Mouse (Mus musculus): ENCODE measurements around the gene Midn. TPM values are rescaled to one million over a fixed set of nuclear protein-coding genes. Genes with fewer than 3 reads are reported as not detected.

The Midn gene
- polyA plus RNA-seq, 1 experiment from 2014 or later: 28.9 TPM

DNA sequence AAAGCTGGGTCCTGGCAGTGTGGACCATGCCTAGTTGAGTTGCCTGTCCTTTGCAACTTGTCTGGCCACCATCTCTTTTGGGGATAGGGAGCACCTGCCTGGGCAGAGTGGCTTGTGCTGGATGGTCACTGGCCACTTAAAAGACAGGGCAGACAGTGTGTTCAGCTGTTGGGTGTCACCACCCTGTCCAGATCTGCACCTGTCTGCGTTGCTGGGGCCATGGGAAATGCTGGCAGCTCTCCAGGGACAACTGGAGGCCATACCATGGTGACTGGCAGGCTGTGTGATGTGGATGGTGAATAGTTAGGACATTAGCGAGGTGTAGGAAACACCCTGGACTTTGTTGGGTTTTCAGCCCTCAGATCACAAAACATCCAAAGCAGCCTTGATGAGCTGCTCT is 27.9 kb upstream of the Midn start:
- Histone ChIP-seq H3K36me3 (ENCODE audit: control insufficient read depth, insufficient read depth, low read length) (peaks cover 37% of the 10 kb centered on the region), H3K4me3 (ENCODE audit: low read depth, low read length) (no peak overlapping the region), H3K9ac (ENCODE audit: low read length) (no peak overlapping the region), H3K9me3 (ENCODE audit: control insufficient read depth, low read length) (no peaks in the 10 kb centered on the region), H3K4me1 (replicated peaks; ENCODE audit: control insufficient read depth, insufficient read depth, low read length) (peaks cover 21% of the 10 kb centered on the region), H3K4me2 (ENCODE audit: low read length) (no peak overlapping the region), H3K27me3 (replicated peaks; ENCODE audit: control insufficient read depth, insufficient read depth, low read length) (no peaks in the 10 kb centered on the region), H3K27ac (ENCODE audit: low read depth) (no peak overlapping the region)
- ATAC-seq (replicated peaks; ENCODE audit: low FRiP score, low TSS enrichment, low read depth) (no peak), DNase-seq (ENCODE audit: low spot score) (no peak)
- 84% methylated on average over 2 of the region's 2 CpGs for WGBS

DNA sequence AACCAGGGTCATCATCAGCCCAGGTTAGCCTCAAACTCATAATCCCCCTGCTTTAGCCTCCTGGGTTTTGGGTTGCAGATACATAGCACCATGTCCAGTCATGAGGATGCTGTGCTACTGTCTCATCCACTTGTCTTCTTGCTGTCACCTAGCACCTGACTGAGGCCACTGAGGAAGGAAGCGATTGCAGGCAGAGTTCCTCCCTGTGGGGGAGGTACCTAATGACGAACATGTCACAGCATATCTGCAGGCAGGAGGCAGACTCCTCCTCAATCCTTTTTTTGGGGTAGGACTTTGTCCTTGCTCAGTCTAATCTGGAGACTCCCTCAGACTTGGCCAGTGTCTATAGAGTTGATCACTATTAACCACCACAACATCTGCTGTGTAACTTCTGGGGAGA is 26.4 kb upstream of the Midn start:
- Histone ChIP-seq H3K9ac (ENCODE audit: low read length) (no peak overlapping the region), H3K4me1 (replicated peaks; ENCODE audit: control insufficient read depth, insufficient read depth, low read length) (peaks cover 21% of the 10 kb centered on the region), H3K4me3 (ENCODE audit: low read depth, low read length) (no peak overlapping the region), H3K27ac (ENCODE audit: low read depth) (no peak overlapping the region), H3K9me3 (ENCODE audit: control insufficient read depth, low read length) (no peaks in the 10 kb centered on the region), H3K4me2 (ENCODE audit: low read length) (no peak overlapping the region), H3K27me3 (replicated peaks; ENCODE audit: control insufficient read depth, insufficient read depth, low read length) (no peaks in the 10 kb centered on the region), H3K36me3 (ENCODE audit: control insufficient read depth, insufficient read depth, low read length) (peaks cover 52% of the 10 kb centered on the region)
- DNase-seq (ENCODE audit: low spot score) (no peak), ATAC-seq (replicated peaks; ENCODE audit: low FRiP score, low TSS enrichment, low read depth) (no peak)
- WGBS: 83% methylated on average over 2 of the region's 2 CpGs

DNA sequence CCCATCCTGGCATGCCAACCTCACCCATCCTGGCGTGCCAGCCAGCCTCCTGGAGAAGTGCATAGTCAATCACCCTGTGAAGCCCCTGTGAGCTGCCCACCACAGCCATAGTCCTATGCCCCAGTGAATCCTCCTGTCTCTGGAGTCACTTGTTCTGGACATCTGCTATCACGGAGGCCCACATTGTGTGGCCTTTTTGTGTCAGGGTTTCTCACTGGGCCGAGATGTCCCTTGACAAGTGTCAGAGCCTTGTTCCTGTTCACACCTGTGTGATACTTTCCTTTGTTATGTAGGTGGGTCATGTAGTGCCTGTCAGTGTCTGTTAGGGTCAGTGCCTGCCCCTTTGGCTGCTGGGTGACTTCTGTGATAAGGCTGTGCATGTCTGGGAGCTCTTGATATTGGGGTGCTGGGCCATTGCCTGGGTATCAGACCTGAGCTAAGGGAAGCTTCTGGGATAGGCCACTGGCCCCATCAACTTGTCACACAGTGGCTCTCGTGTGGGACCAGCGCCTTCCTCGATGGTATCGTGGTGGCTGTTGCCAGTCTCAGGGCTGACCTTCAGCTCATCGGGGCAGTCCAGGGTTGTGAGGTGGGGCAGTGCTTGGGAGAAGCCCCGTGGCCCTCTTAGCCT is 24.0 kb upstream of the Midn start:
- Histone ChIP-seq H3K27ac (ENCODE audit: low read depth) (no peak overlapping the region), H3K36me3 (ENCODE audit: control insufficient read depth, insufficient read depth, low read length) (peaks cover 67% of the 10 kb centered on the region), H3K4me3 (ENCODE audit: low read depth, low read length) (no peak overlapping the region), H3K9ac (ENCODE audit: low read length) (no peak overlapping the region), H3K9me3 (ENCODE audit: control insufficient read depth, low read length) (no peaks in the 10 kb centered on the region), H3K4me1 (replicated peaks; ENCODE audit: control insufficient read depth, insufficient read depth, low read length) (0 out of 2 replicates have a peak, but pooled peaks cover 2% of the 10 kb centered on the region), H3K4me2 (ENCODE audit: low read length) (no peak overlapping the region), H3K27me3 (replicated peaks; ENCODE audit: control insufficient read depth, insufficient read depth, low read length) (no peaks in the 10 kb centered on the region)
- ATAC-seq (replicated peaks; ENCODE audit: low FRiP score, low TSS enrichment, low read depth) (no peak), DNase-seq (ENCODE audit: low spot score) (no peak)
- 90% methylated on average over 9 of the region's 9 CpGs for WGBS

DNA sequence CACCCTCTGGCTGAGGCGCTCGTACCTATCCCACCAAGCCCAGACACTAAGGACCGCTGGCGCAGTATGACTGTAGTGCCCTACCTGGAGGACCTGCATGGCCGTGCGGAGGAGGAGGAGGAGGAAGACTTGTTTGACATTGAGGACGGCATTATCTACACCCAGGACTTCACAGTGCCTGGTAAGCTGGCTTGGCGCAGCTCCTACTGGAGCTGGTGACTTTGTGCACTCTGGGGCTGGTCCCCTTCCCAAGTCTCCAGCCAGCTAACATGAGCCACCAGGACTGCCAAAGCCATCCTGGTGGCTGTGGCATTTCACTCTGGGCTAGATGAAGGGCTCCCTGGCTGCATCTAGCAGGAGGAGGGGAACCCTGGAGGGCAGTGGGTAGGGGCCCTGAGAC is 20.2 kb upstream of the Midn start:
- peaks cover 84% of the 10 kb centered on the region for H3K36me3 ChIP-seq (ENCODE audit: control insufficient read depth, insufficient read depth, low read length)
- DNase-seq (ENCODE audit: low spot score): no peak
- WGBS: 93% methylated on average over 8 of the region's 8 CpGs

DNA sequence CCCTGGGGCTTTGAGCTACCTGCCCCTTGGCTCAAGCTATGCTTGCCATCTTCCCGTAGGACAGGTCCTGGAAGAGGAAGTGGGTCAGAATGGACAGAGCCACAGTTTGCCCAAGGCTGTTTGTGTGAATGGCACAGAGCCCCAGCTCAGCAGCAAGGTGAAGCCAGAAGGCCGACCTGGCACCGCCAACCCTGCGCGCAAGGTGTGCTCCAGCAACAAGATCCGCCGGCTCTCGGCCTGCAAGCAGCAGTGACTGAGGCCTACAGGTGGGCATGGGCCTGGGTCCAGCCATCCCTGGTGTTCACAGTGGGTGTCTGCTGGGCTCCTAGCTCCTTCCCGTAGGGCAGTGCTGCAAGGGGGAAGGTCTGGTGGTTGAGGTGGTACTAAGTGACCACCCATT is 18.2 kb upstream of the Midn start:
- ATAC-seq (replicated peaks; ENCODE audit: low FRiP score, low TSS enrichment, low read depth): no peak
- H3K27ac ChIP-seq (ENCODE audit: low read depth): no peak overlapping the region
- DNase-seq (ENCODE audit: low spot score): no peak
- H3K9ac ChIP-seq (ENCODE audit: low read length): no peak overlapping the region
- peaks cover 90% of the 10 kb centered on the region for H3K36me3 ChIP-seq (ENCODE audit: control insufficient read depth, insufficient read depth, low read length)
- peaks cover 13% of the 10 kb centered on the region; the same call in 1 of the 2 replicates for H3K4me1 ChIP-seq (replicated peaks; ENCODE audit: control insufficient read depth, insufficient read depth, low read length)
- no peaks in the 10 kb centered on the region for H3K27me3 ChIP-seq (replicated peaks; ENCODE audit: control insufficient read depth, insufficient read depth, low read length)
- no peaks in the 10 kb centered on the region for H3K9me3 ChIP-seq (ENCODE audit: control insufficient read depth, low read length)
- no peak overlapping the region for H3K4me2 ChIP-seq (ENCODE audit: low read length)
- WGBS: 91% methylated on average over 9 of the region's 9 CpGs
- no peak overlapping the region for H3K4me3 ChIP-seq (ENCODE audit: low read depth, low read length)

More for the DNA sequence above, 20.2 kb upstream of the Midn start:
- Histone ChIP-seq H3K4me1 (replicated peaks; ENCODE audit: control insufficient read depth, insufficient read depth, low read length) (peaks cover 13% of the 10 kb centered on the region; the same call in 1 of the 2 replicates), H3K4me2 (ENCODE audit: low read length) (no peak overlapping the region), H3K9me3 (ENCODE audit: control insufficient read depth, low read length) (no peaks in the 10 kb centered on the region), H3K27ac (ENCODE audit: low read depth) (no peak overlapping the region), H3K9ac (ENCODE audit: low read length) (no peak overlapping the region), H3K4me3 (ENCODE audit: low read depth, low read length) (no peak overlapping the region), H3K27me3 (replicated peaks; ENCODE audit: control insufficient read depth, insufficient read depth, low read length) (no peaks in the 10 kb centered on the region)
- no peak for ATAC-seq (replicated peaks; ENCODE audit: low FRiP score, low TSS enrichment, low read depth)

DNA sequence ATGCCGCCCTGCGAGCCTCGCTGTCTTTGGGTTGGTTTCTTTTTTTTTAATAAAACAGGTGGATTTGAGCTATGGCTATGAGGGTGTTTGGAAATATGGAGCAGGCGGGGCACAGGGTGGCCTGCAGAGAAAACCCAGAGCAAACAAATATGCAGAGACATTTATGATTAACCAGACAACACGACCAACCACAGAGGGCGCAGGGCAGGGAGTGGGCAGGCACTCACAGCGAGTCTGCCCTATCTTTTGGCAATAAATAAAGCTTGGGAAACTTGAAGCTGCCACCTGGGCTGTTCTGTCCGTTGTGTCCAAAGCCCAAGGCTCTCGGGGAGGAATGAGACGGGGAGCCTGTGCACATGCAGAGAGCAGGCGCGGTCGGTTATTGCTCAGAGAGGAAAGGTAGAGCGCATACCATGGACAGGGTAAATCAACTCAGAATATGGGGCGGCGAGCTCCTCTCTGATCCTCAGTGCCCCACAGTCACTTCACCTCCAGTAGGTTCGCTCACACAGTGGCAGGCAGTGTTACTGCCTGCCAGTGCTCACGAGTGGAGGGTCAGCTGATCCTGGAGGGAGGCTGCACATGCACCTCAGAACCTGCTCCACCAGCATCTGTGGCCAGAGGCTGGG is 17.6 kb upstream of the Midn start:
- Histone ChIP-seq H3K9me3 (ENCODE audit: control insufficient read depth, low read length) (no peaks in the 10 kb centered on the region), H3K27ac (ENCODE audit: low read depth) (no peak overlapping the region; the same call in 1 of the 2 replicates), H3K9ac (ENCODE audit: low read length) (no peak overlapping the region), H3K4me1 (replicated peaks; ENCODE audit: control insufficient read depth, insufficient read depth, low read length) (peaks cover 13% of the 10 kb centered on the region; the same call in 1 of the 2 replicates), H3K4me2 (ENCODE audit: low read length) (no peak overlapping the region), H3K4me3 (ENCODE audit: low read depth, low read length) (no peak overlapping the region), H3K36me3 (ENCODE audit: control insufficient read depth, insufficient read depth, low read length) (peaks cover 84% of the 10 kb centered on the region), H3K27me3 (replicated peaks; ENCODE audit: control insufficient read depth, insufficient read depth, low read length) (peaks cover under 1% of the 10 kb centered on the region; the same call in 1 of the 2 replicates)
- ATAC-seq (replicated peaks; ENCODE audit: low FRiP score, low TSS enrichment, low read depth) (peak; percentile 32), DNase-seq (ENCODE audit: low spot score) (peak; percentile 77)
- 59% methylated on average over 18 of the region's 18 CpGs for WGBS

DNA sequence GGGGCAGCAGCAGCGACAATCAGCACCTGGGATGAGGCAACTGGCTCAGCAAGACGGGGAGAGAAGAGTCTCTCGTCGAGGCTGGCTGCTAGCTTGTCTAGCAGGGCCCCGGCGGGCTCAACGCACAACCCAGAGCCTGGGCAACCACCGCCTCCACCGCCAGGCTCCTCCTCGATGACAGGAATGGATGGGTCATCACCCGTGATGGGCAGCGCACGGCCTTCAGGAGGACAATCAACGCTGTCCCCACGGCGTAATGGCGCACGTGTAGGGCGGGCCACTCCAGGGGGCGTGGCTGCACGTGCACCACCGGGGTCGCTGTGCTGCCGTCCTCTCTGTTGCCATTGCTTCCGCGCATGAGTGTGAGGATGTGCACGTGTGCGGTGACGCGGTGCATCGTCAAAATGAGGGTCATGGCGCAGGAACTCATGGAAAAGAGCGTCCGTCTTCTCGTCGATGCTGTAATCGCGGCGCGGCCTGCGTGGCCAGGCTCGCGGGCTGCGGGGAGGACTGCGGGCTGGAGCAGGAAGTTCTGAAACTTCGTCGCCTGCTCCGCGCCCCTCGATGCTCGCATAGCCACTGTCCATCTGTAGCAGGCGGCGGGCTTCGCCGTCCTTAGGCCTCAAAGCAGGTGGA is 16.6 kb upstream of the Midn start:
- Histone ChIP-seq H3K4me1 (replicated peaks; ENCODE audit: control insufficient read depth, insufficient read depth, low read length) (peaks cover 14% of the 10 kb centered on the region; the same call in 1 of the 2 replicates), H3K9ac (ENCODE audit: low read length) (no peak overlapping the region; the same call in 1 of the 2 replicates), H3K4me2 (ENCODE audit: low read length) (peak overlapping the region; percentile 31), H3K36me3 (ENCODE audit: control insufficient read depth, insufficient read depth, low read length) (peaks cover 80% of the 10 kb centered on the region), H3K27ac (ENCODE audit: low read depth) (no peak overlapping the region), H3K27me3 (replicated peaks; ENCODE audit: control insufficient read depth, insufficient read depth, low read length) (peaks cover 10% of the 10 kb centered on the region), H3K9me3 (ENCODE audit: control insufficient read depth, low read length) (no peaks in the 10 kb centered on the region), H3K4me3 (ENCODE audit: low read depth, low read length) (no peak overlapping the region)
- DNase-seq (ENCODE audit: low spot score): peak; percentile 74
- 18% methylated on average over 55 of the region's 55 CpGs for WGBS
- ATAC-seq (replicated peaks; ENCODE audit: low FRiP score, low TSS enrichment, low read depth): no peak; the same call in 1 of the 2 replicates

DNA sequence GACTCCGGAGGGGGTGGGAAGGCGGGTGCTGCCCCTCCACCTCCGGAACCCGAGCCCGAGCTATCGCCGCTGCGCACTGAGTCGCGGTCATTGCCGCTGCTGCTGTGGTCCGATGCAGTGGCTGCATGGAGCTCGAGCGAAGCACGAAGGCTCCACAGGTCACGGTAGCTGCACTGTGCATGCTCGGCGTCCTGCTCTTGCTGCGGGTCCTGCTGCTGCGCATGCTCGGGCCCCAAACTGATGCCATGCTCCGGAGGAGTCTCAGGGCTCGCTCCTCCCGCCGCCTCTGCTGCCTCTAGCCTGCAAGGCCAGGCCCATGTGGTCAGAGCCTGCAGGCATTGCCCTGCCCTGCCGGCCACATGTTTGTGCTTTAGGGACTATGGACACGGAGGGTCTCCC is 16.1 kb upstream of the Midn start:
- peaks cover 19% of the 10 kb centered on the region for H3K4me1 ChIP-seq (replicated peaks; ENCODE audit: control insufficient read depth, insufficient read depth, low read length)
- H3K27me3 ChIP-seq (replicated peaks; ENCODE audit: control insufficient read depth, insufficient read depth, low read length): peaks cover 15% of the 10 kb centered on the region
- H3K27ac ChIP-seq (ENCODE audit: low read depth): no peak overlapping the region
- H3K4me2 ChIP-seq (ENCODE audit: low read length): peak overlapping the region; percentile 31
- peaks cover 75% of the 10 kb centered on the region for H3K36me3 ChIP-seq (ENCODE audit: control insufficient read depth, insufficient read depth, low read length)
- 44% methylated on average over 27 of the region's 27 CpGs for WGBS
- no peak overlapping the region for H3K4me3 ChIP-seq (ENCODE audit: low read depth, low read length)
- no peak overlapping the region; the same call in 1 of the 2 replicates for H3K9ac ChIP-seq (ENCODE audit: low read length)
- DNase-seq (ENCODE audit: low spot score) (no peak), ATAC-seq (replicated peaks; ENCODE audit: low FRiP score, low TSS enrichment, low read depth) (no peak)
- H3K9me3 ChIP-seq (ENCODE audit: control insufficient read depth, low read length): no peaks in the 10 kb centered on the region
